Mouse (Mus musculus) brain, embryonic 14.5 days (tissue): ENCODE measurements around the gene Ehbp1l1. TPM values are rescaled to one million over a fixed set of nuclear protein-coding genes. Genes with fewer than 3 reads are reported as not detected.

Experiments
- DNase-seq: peaks from one replicate; pipeline ENCODE4 v3.0.0-alpha.2; 2011; ENCODE audit warnings: low read depth
- CTCF ChIP-seq: fragments of 200-500 bp; IDR thresholded peaks from 2 replicates; pipeline ENCODE4 v1.5.1; 2012; ENCODE audit warnings: inconsistent platforms, mild to moderate bottlenecking, moderate library complexity, borderline replicate concordance; ENCODE audit not compliant: insufficient read depth, insufficient read length; ENCODE audit errors: extremely low read depth
- POLR2A ChIP-seq: fragments of 200-500 bp; IDR thresholded peaks from 2 replicates; pipeline ENCODE4 v1.6.1; 2012; ENCODE audit warnings: mild to moderate bottlenecking, inconsistent platforms, borderline replicate concordance; ENCODE audit not compliant: poor library complexity, insufficient read depth, insufficient read length, severe bottlenecking; ENCODE audit errors: extremely low read depth
- polyA plus RNA-seq: library from polyadenylated mRNA; depleted of rRNA; stranded (reverse); fragments of >200 nt; gene quantifications from 2 replicates; pipeline ENCODE4 v1.2.3, GENCODE M21; 2012

Ehbp1l1 gene
- polyA plus RNA-seq, 1 experiment = 18.3 TPM

DNA sequence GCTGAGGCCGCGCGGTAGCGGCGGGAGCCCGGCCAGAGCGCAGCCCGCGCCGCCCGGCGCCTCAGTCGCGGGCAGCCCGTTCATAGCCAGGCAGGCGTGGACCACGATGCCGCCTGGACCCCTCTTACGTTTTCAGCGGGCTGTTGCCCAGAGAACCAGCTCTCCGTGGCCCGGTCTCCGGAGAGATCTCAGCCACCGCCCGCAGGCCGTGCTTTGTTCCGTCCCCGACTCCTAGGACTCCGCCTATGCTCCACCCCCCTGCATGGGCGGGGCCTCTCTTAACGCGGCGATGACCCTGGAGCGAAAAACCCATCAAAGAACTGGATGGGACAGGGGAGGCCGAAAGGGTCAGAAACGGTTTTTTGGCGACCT is 3.3 kb upstream of the Ehbp1l1 start, which contains the start of gene Fam89b:
TSS of gene Fam89b (minus strand) at position 210 of the 372 bp plus-strand sequence.
- peak; percentile 93 for DNase-seq

GRCm38 (mm10) chr19:5728631-5729443 is 2.7 kb upstream of the Ehbp1l1 start:
- TF ChIP-seq CTCF (no peak), POLR2A (no peak)
- peak; percentile 81 for DNase-seq

More for the DNA sequence above, 3.3 kb upstream of the Ehbp1l1 start, which contains the start of gene Fam89b:
- TF ChIP-seq POLR2A = peak; percentile 94
- no peak for TF ChIP-seq CTCF

- DNase-seq = peak; percentile 88
- TF ChIP-seq CTCF (peak; percentile 97), POLR2A (no peak)
Observed at GRCm38 (mm10) chr19:5727701-5728100, 1.6 kb upstream of the Ehbp1l1 start.

- TF ChIP-seq CTCF (no peak), POLR2A (no peak)
- no peak for DNase-seq
Observed at GRCm38 (mm10) chr19:5726961-5727578, 953 bp upstream of the Ehbp1l1 start.

- no peak for TF ChIP-seq POLR2A
- no peak for TF ChIP-seq CTCF
- no peak for DNase-seq
Observed at GRCm38 (mm10) chr19:5725029-5725707, 949 bp downstream of the Ehbp1l1 start.

DNA sequence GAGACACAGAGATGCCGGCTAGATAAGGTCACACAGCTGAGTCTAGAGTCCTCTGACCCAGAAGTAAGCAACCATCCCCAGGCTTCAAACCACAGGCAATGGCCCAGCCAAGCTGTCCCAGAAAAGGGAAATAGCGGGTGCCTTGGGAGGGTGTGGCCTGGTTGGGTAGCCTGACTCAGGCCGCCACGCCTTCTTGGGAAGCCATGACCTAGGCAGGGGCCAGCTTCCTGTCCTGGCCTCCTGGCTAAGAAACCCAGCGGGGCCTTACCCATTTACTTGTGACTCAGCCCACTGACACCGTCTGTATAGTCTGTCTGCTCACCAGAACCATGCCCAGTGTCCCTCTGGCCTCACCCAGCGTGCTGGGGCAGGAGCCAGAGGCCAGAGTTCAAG is 1.6 kb downstream of the Ehbp1l1 start:
- TF ChIP-seq POLR2A (no peak), CTCF (no peak)
- no peak for DNase-seq

DNA sequence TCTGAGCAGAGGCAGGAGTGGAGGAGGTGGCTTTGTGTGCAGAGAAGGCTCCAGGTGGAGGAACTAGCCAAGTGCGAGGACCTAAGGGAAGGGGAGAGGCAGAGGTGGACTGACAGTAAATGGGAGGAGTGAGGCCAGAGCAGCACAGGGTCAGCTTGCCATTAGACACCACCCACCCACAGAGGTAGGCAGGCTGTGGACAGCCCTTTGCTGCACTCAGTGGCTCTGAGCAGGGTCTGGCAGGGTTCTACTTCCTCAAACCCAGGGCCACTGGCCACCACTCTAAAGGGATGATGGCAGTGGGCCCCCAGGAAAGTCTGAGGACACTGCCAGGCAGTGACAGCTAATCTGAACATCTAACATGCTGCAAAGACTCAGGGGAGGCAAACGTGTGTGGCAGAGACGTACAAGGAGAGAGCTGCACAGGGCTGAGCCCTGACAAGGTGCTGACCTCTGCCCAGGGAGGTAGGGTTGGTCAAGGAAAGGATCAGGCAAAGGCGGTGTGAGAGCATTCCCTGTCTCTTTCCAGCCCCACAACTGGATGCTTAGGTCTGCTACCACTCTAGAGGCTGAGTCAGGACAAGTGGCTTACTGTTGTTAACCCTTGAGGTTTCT is 2.1 kb downstream of the Ehbp1l1 start:
- TF ChIP-seq POLR2A (no peak), CTCF (no peak)
- no peak for DNase-seq

DNA sequence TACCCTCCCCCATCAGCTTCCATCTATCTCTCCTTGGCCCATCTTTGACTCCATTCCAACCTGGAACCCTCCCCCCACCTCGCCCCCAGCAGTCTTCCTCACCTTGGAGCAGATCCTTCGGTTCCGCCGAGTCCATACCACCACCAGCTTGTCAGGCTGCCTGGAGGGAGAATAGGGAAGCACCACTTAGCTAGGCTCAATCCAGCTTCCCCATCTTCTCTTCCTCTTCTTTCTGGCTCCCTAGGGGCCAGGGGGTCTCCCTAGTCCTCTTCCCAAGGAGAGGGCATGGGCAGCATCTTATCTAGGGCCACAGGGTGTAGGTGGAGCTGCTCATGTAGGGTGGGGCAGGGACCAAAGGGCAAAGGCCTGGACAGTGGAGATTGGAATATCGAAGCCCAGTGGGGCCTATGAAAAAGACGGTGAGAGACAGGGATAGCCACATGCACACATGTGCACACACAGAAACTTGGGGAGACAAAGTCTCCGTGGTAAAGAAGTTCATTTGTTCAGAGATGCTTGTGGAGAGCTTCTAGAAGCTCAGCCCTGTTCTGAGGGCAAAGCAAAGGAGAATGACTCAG is 3.2 kb downstream of the Ehbp1l1 start:
- TF ChIP-seq CTCF (no peak), POLR2A (no peak)
- DNase-seq = no peak

DNA sequence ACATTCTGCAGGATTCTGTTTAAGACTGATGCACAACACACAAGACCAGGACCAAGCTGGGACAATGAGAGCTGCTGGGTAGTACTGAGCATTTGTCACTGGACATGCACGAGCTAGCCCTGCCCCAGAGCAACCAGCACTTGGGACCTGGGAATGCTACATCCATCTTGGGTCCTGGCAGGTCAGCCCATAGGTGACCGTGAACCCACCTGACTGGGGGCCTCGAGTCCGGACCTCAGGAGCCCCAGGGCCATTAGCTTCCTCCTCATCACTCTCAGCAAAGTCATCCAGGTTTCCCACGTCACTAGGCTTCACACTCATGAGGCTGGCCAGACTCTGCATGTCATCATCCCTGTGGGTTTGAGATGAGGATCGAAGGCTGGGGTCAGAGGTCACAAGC is 4.9 kb downstream of the Ehbp1l1 start:
- TF ChIP-seq CTCF (no peak), POLR2A (no peak)
- DNase-seq = no peak

DNA sequence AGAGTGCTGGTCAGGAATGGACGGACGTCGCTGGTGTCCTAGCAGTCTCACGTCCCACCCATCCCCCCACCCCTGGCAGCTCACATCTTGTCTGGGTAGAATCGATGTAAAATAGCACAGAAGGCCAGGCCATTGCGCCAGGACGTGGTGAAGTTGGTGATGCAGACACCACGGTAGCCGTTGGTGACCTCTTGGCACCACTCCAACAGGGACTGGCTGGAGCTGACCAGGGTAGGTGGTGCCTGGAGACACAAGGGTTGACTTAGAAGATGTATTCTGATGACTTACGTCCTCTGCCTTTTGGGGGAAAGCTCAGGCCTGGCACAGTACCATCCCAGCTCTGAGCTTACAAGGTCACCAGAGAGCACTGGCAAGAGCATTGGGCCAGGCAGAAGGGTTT is 9.2 kb downstream of the Ehbp1l1 start:
- no peak for DNase-seq
- TF ChIP-seq CTCF (no peak), POLR2A (no peak)

- peak; percentile 76 for DNase-seq
- TF ChIP-seq POLR2A (no peak), CTCF (peak; percentile 46; the same call in 1 of the 2 replicates)
Observed at GRCm38 (mm10) chr19:5715793-5716688, 10.1 kb downstream of the Ehbp1l1 start.
